Mouse (Mus musculus) midbrain, embryonic 11.5 days (tissue): ENCODE data around the gene Sbsn. TPM values are rescaled to one million over a fixed set of nuclear protein-coding genes. Genes with fewer than 3 reads are reported as not detected.

Experiments used
- ATAC-seq: fragments of 200-750 bp; cut with Nextera tagmentation; 2 replicates; pipeline ENCODE4 v1.8.0; 2017; ENCODE audit warnings: moderate TSS enrichment, moderate library complexity; ENCODE audit not compliant: low FRiP score
- DNase-seq: peaks from one replicate; pipeline ENCODE4 v3.0.0; 2015; ENCODE audit warnings: low spot score; ENCODE audit errors: missing footprints
- H3K27ac ChIP-seq: fragments of 300-500 bp; sonication (generic); 2 replicates; pipeline ENCODE4 v1.5.1; 2014; ENCODE audit warnings: low read depth, low read length
- H3K27me3 ChIP-seq: fragments of 300-500 bp; sonication (generic); 2 replicates; pipeline ENCODE4 v1.6.1; 2014; ENCODE audit warnings: mild to moderate bottlenecking, low read length, moderate library complexity, mixed read lengths; ENCODE audit not compliant: control insufficient read depth, insufficient read depth
- H3K36me3 ChIP-seq: fragments of 300-500 bp; sonication (generic); 2 replicates; pipeline ENCODE4 v1.6.1; 2014; ENCODE audit warnings: mild to moderate bottlenecking, low read length, moderate library complexity, mixed read lengths; ENCODE audit not compliant: control insufficient read depth, insufficient read depth
- H3K4me1 ChIP-seq: fragments of 300-500 bp; sonication (generic); 2 replicates; pipeline ENCODE4 v1.6.1; 2014; ENCODE audit warnings: low read length; ENCODE audit not compliant: control insufficient read depth, insufficient read depth
- H3K4me2 ChIP-seq: fragments of 300-500 bp; sonication (generic); 2 replicates; pipeline ENCODE4 v1.6.1; 2014; ENCODE audit warnings: mild to moderate bottlenecking, moderate library complexity
- H3K4me3 ChIP-seq: fragments of 300-500 bp; sonication (generic); 2 replicates; pipeline ENCODE4 v1.5.1; 2014; ENCODE audit warnings: low read depth, low read length
- H3K9ac ChIP-seq: fragments of 300-500 bp; sonication (generic); 2 replicates; pipeline ENCODE4 v1.6.1; 2014; ENCODE audit warnings: low read length
- H3K9me3 ChIP-seq: fragments of 300-500 bp; sonication (generic); 2 replicates; pipeline ENCODE4 v1.6.1; 2016; ENCODE audit warnings: low read length; ENCODE audit not compliant: control insufficient read depth
- WGBS: fragments of 180-500 bp; shearing (Covaris S2); extraction: QIAGEN DNeasy Blood & Tissue Kit; methylation state at CpG from one replicate; pipeline ENCODE4 v1.1.7; 2014; 5-methylcytosine and 5-hydroxymethylcytosine counted together
- polyA plus RNA-seq: library from polyadenylated mRNA; unstranded; fragments of >200 nt; fragmentation: Nextera tagmentation; extraction: Ambion mirVana; gene quantifications from 2 replicates; pipeline ENCODE4 v1.2.1, GENCODE M21; 2014

Sbsn gene
- polyA plus RNA-seq, 1 experiment from 2014 or later = 1.1 TPM

- H3K9ac ChIP-seq = no peak overlapping the region
- no peaks in the 10 kb centered on the region for H3K4me1 ChIP-seq
- WGBS = 86% methylated on average over 7 of the region's 7 CpGs
- H3K9me3 ChIP-seq = no peaks in the 10 kb centered on the region
- H3K27ac ChIP-seq = no peak overlapping the region
- H3K27me3 ChIP-seq = no peaks in the 10 kb centered on the region
- DNase-seq (peak; percentile 81), ATAC-seq (no peak)
- no peak overlapping the region for H3K4me3 ChIP-seq
- H3K36me3 ChIP-seq = no peaks in the 10 kb centered on the region
- no peak overlapping the region for H3K4me2 ChIP-seq
Observed at GRCm38 (mm10) chr7:30747525-30748204, 3.6 kb upstream of the Sbsn start.

- DNase-seq (peak; percentile 23), ATAC-seq (no peak)
- Histone ChIP-seq H3K9me3 (peaks cover 1% of the 10 kb centered on the region; the same call in 1 of the 2 replicates), H3K4me2 (no peak overlapping the region), H3K4me1 (no peaks in the 10 kb centered on the region), H3K27me3 (no peaks in the 10 kb centered on the region), H3K27ac (no peak overlapping the region), H3K9ac (no peak overlapping the region), H3K36me3 (no peaks in the 10 kb centered on the region), H3K4me3 (no peak overlapping the region)
- 87% methylated on average over 13 of the region's 13 CpGs for WGBS
Observed at GRCm38 (mm10) chr7:30749824-30750606, 1.3 kb upstream of the Sbsn start.

- H3K9me3 ChIP-seq = peaks cover 4% of the 10 kb centered on the region; the same call in 1 of the 2 replicates
- no peak overlapping the region for H3K4me3 ChIP-seq
- no peak overlapping the region for H3K4me2 ChIP-seq
- no peaks in the 10 kb centered on the region for H3K36me3 ChIP-seq
- no peak overlapping the region for H3K27ac ChIP-seq
- DNase-seq (no peak), ATAC-seq (no peak)
- 69% methylated on average over 3 of the region's 3 CpGs for WGBS
- no peak overlapping the region for H3K9ac ChIP-seq
- H3K27me3 ChIP-seq = no peaks in the 10 kb centered on the region
- H3K4me1 ChIP-seq = no peaks in the 10 kb centered on the region
Observed at GRCm38 (mm10) chr7:30757001-30757400, 5.7 kb downstream of the Sbsn start.

GRCm38 (mm10) chr7:30758853-30759252 is 7.6 kb downstream of the Sbsn start:
- H3K27me3 ChIP-seq = no peaks in the 10 kb centered on the region
- H3K27ac ChIP-seq = no peak overlapping the region
- H3K9ac ChIP-seq = no peak overlapping the region
- no peak overlapping the region for H3K4me2 ChIP-seq
- DNase-seq (no peak), ATAC-seq (no peak)
- 42% methylated on average over 4 of the region's 4 CpGs for whole genome bisulfite sequencing
- H3K9me3 ChIP-seq = peaks cover 4% of the 10 kb centered on the region; the same call in 1 of the 2 replicates
- no peaks in the 10 kb centered on the region for H3K36me3 ChIP-seq
- no peak overlapping the region for H3K4me3 ChIP-seq
- H3K4me1 ChIP-seq = no peaks in the 10 kb centered on the region

GRCm38 (mm10) chr7:30761769-30762352 is 10.6 kb downstream of the Sbsn start:
- ATAC-seq = no peak
- Histone ChIP-seq H3K27ac (no peak overlapping the region), H3K9me3 (no peaks in the 10 kb centered on the region), H3K4me2 (no peak overlapping the region), H3K36me3 (no peaks in the 10 kb centered on the region), H3K4me1 (no peaks in the 10 kb centered on the region), H3K9ac (no peak overlapping the region), H3K4me3 (no peak overlapping the region), H3K27me3 (no peaks in the 10 kb centered on the region)
- WGBS = 79% methylated on average over 4 of the region's 4 CpGs
- DNase-seq = no peak

GRCm38 (mm10) chr7:30763456-30763855 is 12.2 kb downstream of the Sbsn start, which contains the start of gene Dmkn:
Dmkn (plus strand) TSS chr7:30763756.
- Histone ChIP-seq H3K9me3 (no peaks in the 10 kb centered on the region), H3K4me1 (no peaks in the 10 kb centered on the region), H3K27me3 (no peaks in the 10 kb centered on the region), H3K4me3 (no peak within 1 kb of the TSS), H3K9ac (no peak within 1 kb of the TSS), H3K4me2 (no peak within 1 kb of the TSS), H3K27ac (no peak within 1 kb of the TSS), H3K36me3 (no peaks in the 10 kb centered on the region)
- 36% methylated on average over 5 of the region's 5 CpGs for WGBS
- DNase-seq (no peak), ATAC-seq (no peak)

- Histone ChIP-seq H3K36me3 (no peaks in the 10 kb centered on the region), H3K27ac (no peak overlapping the region), H3K9ac (no peak overlapping the region), H3K4me3 (no peak overlapping the region), H3K4me2 (peak overlapping the region; percentile 4; the same call in 1 of the 2 replicates), H3K9me3 (no peaks in the 10 kb centered on the region), H3K27me3 (no peaks in the 10 kb centered on the region), H3K4me1 (no peaks in the 10 kb centered on the region)
- no peak for DNase-seq
- 47% methylated on average over 11 of the region's 11 CpGs for WGBS
- no peak for ATAC-seq
Observed at GRCm38 (mm10) chr7:30765173-30765572, 13.9 kb downstream of the Sbsn start.

- DNase-seq (no peak), ATAC-seq (no peak)
- Histone ChIP-seq H3K9ac (no peak overlapping the region), H3K27ac (no peak overlapping the region), H3K27me3 (no peaks in the 10 kb centered on the region), H3K4me3 (no peak overlapping the region), H3K4me1 (no peaks in the 10 kb centered on the region), H3K9me3 (no peaks in the 10 kb centered on the region), H3K4me2 (no peak overlapping the region), H3K36me3 (no peaks in the 10 kb centered on the region)
- 92% methylated on average over 4 of the region's 4 CpGs for WGBS
Observed at GRCm38 (mm10) chr7:30766408-30766807, 15.1 kb downstream of the Sbsn start.

- Histone ChIP-seq H3K4me1 (no peaks in the 10 kb centered on the region), H3K36me3 (no peaks in the 10 kb centered on the region), H3K4me3 (no peak overlapping the region), H3K9ac (no peak overlapping the region), H3K27ac (no peak overlapping the region), H3K27me3 (no peaks in the 10 kb centered on the region), H3K4me2 (no peak overlapping the region), H3K9me3 (no peaks in the 10 kb centered on the region)
- 30% methylated on average over 9 of the region's 9 CpGs for WGBS
- DNase-seq (no peak), ATAC-seq (no peak)
Observed at GRCm38 (mm10) chr7:30769236-30769635, 18.0 kb downstream of the Sbsn start.
